ENCODE assay signal across 8 mouse cellular contexts in the genomic region with DNA sequence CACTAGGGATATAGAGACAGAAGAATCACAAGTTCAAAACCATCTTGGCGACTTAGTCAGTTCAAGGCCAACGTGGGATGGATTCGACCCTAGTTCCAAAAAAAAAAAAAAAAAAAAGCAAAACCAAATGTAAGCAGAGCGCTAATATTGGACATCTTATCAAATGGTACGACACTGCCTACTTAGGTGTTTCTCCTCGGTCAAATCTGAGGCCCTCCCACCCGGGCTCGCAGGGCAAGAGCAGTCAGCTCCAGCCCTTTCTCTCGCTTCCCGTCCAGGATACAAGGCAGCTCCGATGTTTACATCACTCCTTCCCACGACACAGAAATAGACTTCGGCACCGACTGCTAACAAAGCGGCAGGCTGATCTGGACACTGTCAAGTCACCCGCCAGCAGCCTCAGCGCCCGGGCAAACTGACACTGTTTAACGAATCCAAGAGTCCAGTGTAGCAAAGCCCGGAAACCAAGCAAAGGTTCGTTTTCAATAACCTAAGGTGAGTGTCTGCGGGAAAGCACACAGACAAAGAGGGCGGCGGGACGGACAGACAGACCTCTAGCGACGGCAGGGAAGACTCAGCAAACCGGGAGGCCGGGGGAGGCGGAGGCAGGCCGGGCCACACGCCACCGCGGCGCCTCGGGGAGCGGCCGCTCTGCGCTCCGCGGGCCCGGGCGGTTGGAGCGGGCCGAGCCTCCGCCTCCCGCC. TPM values are rescaled to one million over a fixed set of nuclear protein-coding genes. Genes with fewer than 3 reads are reported as not detected.
DNase-seq lines count a peak whose midpoint lies in the region; ATAC-seq and TF ChIP-seq lines count a peak whose summit lies in the region.

No protein-coding gene starts in this region.

- no peaks in the 10 kb centered on the region for H3K9me3 ChIP-seq in lung, embryonic 14.5 days (ENCODE audit: low read depth, low read length)
- no peaks in the 10 kb centered on the region; the same call in 1 of the 2 replicates for H3K9me3 ChIP-seq in neural tube, embryonic 13.5 days

- no peaks in the 10 kb centered on the region; the same call in 1 of the 2 replicates for H3K4me1 ChIP-seq in kidney, adult 2 months (ENCODE audit: control insufficient read depth, insufficient read depth, low read length)
- H3K4me1 ChIP-seq in lung, embryonic 14.5 days (ENCODE audit: insufficient read depth), result no peaks in the 10 kb centered on the region
- H3K4me1 ChIP-seq in neural tube, embryonic 13.5 days (replicated peaks), result peaks cover 32% of the 10 kb centered on the region

- no peak for TF ChIP-seq POLR2A in kidney, adult 2 months (IDR thresholded peaks at IDR 0.05; ENCODE audit: low read depth, low read length)

- no peak for TF ChIP-seq CTCF in kidney, adult 2 months (conservative IDR thresholded peaks at IDR 0.05; ENCODE audit: insufficient read depth, insufficient read length, low read depth, low read length)
- no peak for TF ChIP-seq CTCF in lung, embryonic 14.5 days (IDR thresholded peaks at IDR 0.05; ENCODE audit: low read depth)

- H3K27ac ChIP-seq in kidney, adult 2 months (ENCODE audit: insufficient read depth, low read depth, low read length), result peak overlapping the region; percentile 89
- peak overlapping the region; percentile 83 for H3K27ac ChIP-seq in lung, embryonic 14.5 days (ENCODE audit: low read depth)
- H3K27ac ChIP-seq in neural tube, embryonic 13.5 days (replicated peaks), result peak overlapping the region; percentile 88

- 2% methylated on average over 46 of the region's 47 CpGs for WGBS in kidney, adult 2 months
- WGBS in lung, embryonic 14.5 days, result 1% methylated on average over 47 of the region's 47 CpGs
- WGBS in neural tube, embryonic 13.5 days, result 3% methylated on average over 47 of the region's 47 CpGs

- DNase-seq in kidney, adult 18-20 months, result peak; percentile 77
- DNase-seq in kidney, postnatal 14 days, result no peak
- DNase-seq in c-Kit-negative CD71-positive TER-119-positive erythroid progenitor cells, embryonic 14.5 days (ENCODE audit: low read depth, low spot score), result peak; percentile 52
- peak; percentile 61 to 66 for DNase-seq in frontal cortex, postnatal 36 days (ENCODE audit: low spot score in 2 of 2)
- no peak for DNase-seq in kidney, adult 2 months
- DNase-seq in lung, embryonic 14.5 days, result peak; percentile 71
- DNase-seq in thymus, adult 18-20 months, result no peak

- peak; percentile 71 for ATAC-seq in lung, embryonic 14.5 days (ENCODE audit: insufficient read depth)
- peak; percentile 69 for ATAC-seq in neural tube, embryonic 13.5 days (ENCODE audit: low read depth)

- peak overlapping the region; percentile 83 for H3K9ac ChIP-seq in lung, embryonic 14.5 days
- H3K9ac ChIP-seq in neural tube, embryonic 13.5 days, result peak overlapping the region; percentile 91

- H3K4me2 ChIP-seq in lung, embryonic 14.5 days, result peak overlapping the region; percentile 78
- peak overlapping the region; percentile 61 for H3K4me2 ChIP-seq in neural tube, embryonic 13.5 days

- peak overlapping the region; percentile 87 for H3K4me3 ChIP-seq in kidney, adult 2 months (ENCODE audit: insufficient read depth, low read depth, low read length)
- peak overlapping the region; percentile 75 for H3K4me3 ChIP-seq in lung, embryonic 14.5 days (ENCODE audit: low read depth, low read length)
- H3K4me3 ChIP-seq in neural tube, embryonic 13.5 days, result peak overlapping the region; percentile 80

- no peaks in the 10 kb centered on the region for H3K27me3 ChIP-seq in kidney, adult 2 months (replicated peaks; ENCODE audit: control insufficient read depth, insufficient read depth, low read length)
- H3K27me3 ChIP-seq in lung, embryonic 14.5 days (ENCODE audit: insufficient read depth, low read length), result no peaks in the 10 kb centered on the region
- no peaks in the 10 kb centered on the region; the same call in 1 of the 2 replicates for H3K27me3 ChIP-seq in neural tube, embryonic 13.5 days

- no peaks in the 10 kb centered on the region for H3K36me3 ChIP-seq in kidney, adult 2 months (ENCODE audit: control insufficient read depth, insufficient read depth, low read length)
- peaks cover 23% of the 10 kb centered on the region for H3K36me3 ChIP-seq in lung, embryonic 14.5 days (ENCODE audit: insufficient read depth)
- peaks cover 23% of the 10 kb centered on the region for H3K36me3 ChIP-seq in neural tube, embryonic 13.5 days

RNA-seq across cellular contexts. Expression of a gene that starts 0.5 kb away (rescaled TPM):
- 41.0 and 48.6 TPM in 2 replicates for polyA plus RNA-seq in kidney, adult 2 months (2012; rRNA removed)
- polyA plus RNA-seq in lung, embryonic 14.5 days (2014; fragmentation: Nextera tagmentation; extraction: Ambion mirVana), result 60.8 and 61.0 TPM in 2 replicates
- polyA plus RNA-seq in neural tube, embryonic 13.5 days (2015; fragmentation: Nextera tagmentation; extraction: Ambion mirVana), result 119 and 130 TPM in 2 replicates

RNA-seq across cellular contexts. Expression of a gene that starts 12.8 kb away (rescaled TPM):
- 7.0 and 8.1 TPM in 2 replicates for polyA plus RNA-seq in kidney, adult 2 months (2012; rRNA removed)
- polyA plus RNA-seq in lung, embryonic 14.5 days (2014; fragmentation: Nextera tagmentation; extraction: Ambion mirVana), result 42.8 and 43.5 TPM in 2 replicates
- 46.7 and 53.9 TPM in 2 replicates for polyA plus RNA-seq in neural tube, embryonic 13.5 days (2015; fragmentation: Nextera tagmentation; extraction: Ambion mirVana)

Comparison
In these comparisons a context has a peak if more than half of its experiments do, and no peak if none do; other contexts are left out.
1. DNase-seq: peak in kidney, adult 18-20 months (single experiment), c-Kit-negative CD71-positive TER-119-positive erythroid progenitor cells, embryonic 14.5 days (single experiment), frontal cortex, postnatal 36 days (2 of 2) and lung, embryonic 14.5 days (single experiment); none in kidney, postnatal 14 days (single experiment), kidney, adult 2 months (single experiment) and thymus, adult 18-20 months (0 of 2).
2. Peak in every context shown above with its lines, with median percentiles within 50 percentile points of each other: H3K27ac ChIP-seq and H3K4me3 ChIP-seq.